Mouse (Mus musculus): ENCODE results near the gene Ccdc33. TPM values are rescaled to one million over a fixed set of nuclear protein-coding genes. Genes with fewer than 3 reads are reported as not detected.

The Ccdc33 gene
- polyA plus RNA-seq, 1 experiment from 2014 or later, result 1.3 TPM

DNA sequence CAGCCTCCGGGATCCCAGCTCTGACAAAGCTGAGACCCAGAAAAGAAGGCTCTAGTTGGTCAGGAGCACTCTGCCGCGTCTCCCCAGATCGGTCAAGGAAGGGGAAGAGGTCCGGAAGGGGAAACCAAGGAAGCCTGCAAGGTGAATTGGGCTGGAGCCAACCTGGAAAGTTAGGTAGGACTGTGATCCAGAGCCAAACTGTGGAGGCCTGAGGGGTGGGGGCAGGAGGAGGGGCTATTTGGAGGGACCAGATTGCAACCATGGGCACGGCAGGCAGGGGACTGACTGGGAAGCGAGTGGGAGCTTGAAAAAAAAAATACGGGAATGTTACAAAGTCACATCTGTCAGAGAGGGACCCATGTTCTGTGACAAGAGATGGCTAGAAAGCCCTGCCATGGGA, 10.9 kb upstream of the Ccdc33 start:
- Histone ChIP-seq H3K27ac (replicated peaks) (peak overlapping the region; percentile 39; the same call in 1 of the 2 replicates), H3K9ac (no peak overlapping the region), H3K4me1 (peaks cover 43% of the 10 kb centered on the region), H3K36me3 (no peaks in the 10 kb centered on the region), H3K4me3 (replicated peaks) (no peak overlapping the region), H3K27me3 (peaks cover 5% of the 10 kb centered on the region; the same call in 1 of the 2 replicates), H3K4me2 (replicated peaks) (peak overlapping the region; percentile 30; the same call in 1 of the 2 replicates), H3K9me3 (replicated peaks) (no peaks in the 10 kb centered on the region)
- ATAC-seq (ENCODE audit: insufficient number of reproducible peaks, low FRiP score, low TSS enrichment, low read depth), result no peak
- 11% methylated on average over 8 of the region's 8 CpGs for WGBS

- Histone ChIP-seq H3K4me2 (replicated peaks) (peak overlapping the region; percentile 30; the same call in 1 of the 2 replicates), H3K36me3 (no peaks in the 10 kb centered on the region), H3K4me3 (replicated peaks) (no peak overlapping the region), H3K27ac (replicated peaks) (peak overlapping the region; percentile 39; the same call in 1 of the 2 replicates), H3K9ac (no peak overlapping the region), H3K9me3 (replicated peaks) (no peaks in the 10 kb centered on the region), H3K4me1 (peaks cover 38% of the 10 kb centered on the region), H3K27me3 (peaks cover 5% of the 10 kb centered on the region; the same call in 1 of the 2 replicates)
- WGBS, result 5% methylated on average over 13 of the region's 13 CpGs
- ATAC-seq (ENCODE audit: insufficient number of reproducible peaks, low FRiP score, low TSS enrichment, low read depth), result peak; percentile 56; the same call in 1 of the 2 replicates
These were observed 10.3 kb upstream of the Ccdc33 start for GRCm38 (mm10) chr9:58128926-58129413.

DNA sequence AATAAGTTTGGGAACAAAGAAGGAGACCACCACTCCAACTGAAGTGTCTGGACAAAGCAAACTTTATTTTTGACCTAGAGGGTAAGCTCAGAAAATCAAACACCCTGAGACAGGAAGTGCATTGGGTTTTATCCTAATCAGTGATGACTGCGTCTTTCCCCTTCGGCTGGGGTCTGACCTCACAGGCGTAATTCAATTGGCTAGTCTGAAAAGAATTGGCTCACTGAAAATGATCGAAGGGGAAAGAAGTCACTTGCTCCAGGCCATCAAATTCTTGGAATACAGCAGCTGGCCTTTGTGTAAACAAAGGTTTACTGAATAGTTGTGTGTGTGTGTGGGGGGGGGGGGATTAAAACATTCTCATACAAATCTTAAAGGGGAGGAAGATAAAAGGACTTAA, 7.2 kb upstream of the Ccdc33 start:
- Histone ChIP-seq H3K4me2 (replicated peaks) (no peak overlapping the region), H3K4me3 (replicated peaks) (no peak overlapping the region), H3K27ac (replicated peaks) (no peak overlapping the region), H3K27me3 (no peaks in the 10 kb centered on the region), H3K9ac (no peak overlapping the region), H3K4me1 (peaks cover 20% of the 10 kb centered on the region), H3K9me3 (replicated peaks) (no peaks in the 10 kb centered on the region), H3K36me3 (no peaks in the 10 kb centered on the region)
- WGBS, result 23% methylated on average over 4 of the region's 4 CpGs
- ATAC-seq (ENCODE audit: insufficient number of reproducible peaks, low FRiP score, low TSS enrichment, low read depth), result no peak

- Histone ChIP-seq H3K4me3 (replicated peaks) (no peak overlapping the region), H3K4me1 (peaks cover 18% of the 10 kb centered on the region), H3K9me3 (replicated peaks) (no peaks in the 10 kb centered on the region), H3K27ac (replicated peaks) (no peak overlapping the region), H3K9ac (no peak overlapping the region), H3K36me3 (no peaks in the 10 kb centered on the region), H3K4me2 (replicated peaks) (no peak overlapping the region), H3K27me3 (no peaks in the 10 kb centered on the region)
- ATAC-seq (ENCODE audit: insufficient number of reproducible peaks, low FRiP score, low TSS enrichment, low read depth), result no peak
- 38% methylated on average over 3 of the region's 3 CpGs for WGBS
These were observed 6.5 kb upstream of the Ccdc33 start for GRCm38 (mm10) chr9:58125085-58125484.

- H3K4me3 ChIP-seq (replicated peaks), result no peak overlapping the region
- peaks cover 40% of the 10 kb centered on the region for H3K4me1 ChIP-seq
- no peaks in the 10 kb centered on the region for H3K36me3 ChIP-seq
- H3K4me2 ChIP-seq (replicated peaks), result no peak overlapping the region
- no peak overlapping the region for H3K9ac ChIP-seq
- 0 out of 2 replicates have a peak, but pooled peaks have one; percentile 13 for ATAC-seq (ENCODE audit: insufficient number of reproducible peaks, low FRiP score, low TSS enrichment, low read depth)
- H3K27me3 ChIP-seq, result peaks cover 15% of the 10 kb centered on the region
- H3K27ac ChIP-seq (replicated peaks), result no peak overlapping the region
- no peaks in the 10 kb centered on the region for H3K9me3 ChIP-seq (replicated peaks)
- 47% methylated on average over 7 of the region's 7 CpGs for WGBS
These were observed 2.5 kb downstream of the Ccdc33 start for GRCm38 (mm10) chr9:58116024-58116651.

- Histone ChIP-seq H3K9me3 (replicated peaks) (no peaks in the 10 kb centered on the region), H3K27ac (replicated peaks) (no peak overlapping the region), H3K4me3 (replicated peaks) (no peak overlapping the region), H3K36me3 (no peaks in the 10 kb centered on the region), H3K9ac (no peak overlapping the region), H3K27me3 (peaks cover 15% of the 10 kb centered on the region), H3K4me2 (replicated peaks) (no peak overlapping the region), H3K4me1 (peaks cover 40% of the 10 kb centered on the region)
- WGBS, result 29% methylated on average over 7 of the region's 7 CpGs
- no peak for ATAC-seq (ENCODE audit: insufficient number of reproducible peaks, low FRiP score, low TSS enrichment, low read depth)
These were observed 3.2 kb downstream of the Ccdc33 start for GRCm38 (mm10) chr9:58115297-58115925.

DNA sequence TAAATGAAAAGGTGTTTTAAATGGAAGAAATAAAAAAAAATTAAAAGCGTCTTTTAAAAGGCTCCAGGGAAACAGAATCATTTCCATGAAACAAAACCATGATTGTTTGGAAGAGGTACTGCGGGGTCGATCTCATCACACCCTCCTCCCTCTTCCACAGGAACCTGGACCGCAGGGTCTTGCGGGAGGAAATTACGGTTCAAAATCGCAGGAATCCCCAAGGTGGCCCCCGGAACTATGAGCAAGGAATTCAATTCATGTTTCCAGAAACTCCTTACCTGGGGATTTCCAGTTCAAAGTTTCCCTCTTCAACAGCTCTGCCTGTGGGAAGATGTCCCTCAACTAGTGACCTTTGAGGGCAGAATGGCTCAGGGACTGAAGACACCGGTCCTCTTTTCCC, 4.6 kb downstream of the Ccdc33 start:
- Histone ChIP-seq H3K4me1 (peaks cover 40% of the 10 kb centered on the region), H3K9me3 (replicated peaks) (no peaks in the 10 kb centered on the region), H3K9ac (no peak overlapping the region), H3K4me2 (replicated peaks) (peak overlapping the region; percentile 42; the same call in 1 of the 2 replicates), H3K4me3 (replicated peaks) (no peak overlapping the region), H3K36me3 (no peaks in the 10 kb centered on the region), H3K27ac (replicated peaks) (no peak overlapping the region), H3K27me3 (peaks cover 15% of the 10 kb centered on the region)
- WGBS, result 10% methylated on average over 9 of the region's 9 CpGs
- no peak for ATAC-seq (ENCODE audit: insufficient number of reproducible peaks, low FRiP score, low TSS enrichment, low read depth)

DNA sequence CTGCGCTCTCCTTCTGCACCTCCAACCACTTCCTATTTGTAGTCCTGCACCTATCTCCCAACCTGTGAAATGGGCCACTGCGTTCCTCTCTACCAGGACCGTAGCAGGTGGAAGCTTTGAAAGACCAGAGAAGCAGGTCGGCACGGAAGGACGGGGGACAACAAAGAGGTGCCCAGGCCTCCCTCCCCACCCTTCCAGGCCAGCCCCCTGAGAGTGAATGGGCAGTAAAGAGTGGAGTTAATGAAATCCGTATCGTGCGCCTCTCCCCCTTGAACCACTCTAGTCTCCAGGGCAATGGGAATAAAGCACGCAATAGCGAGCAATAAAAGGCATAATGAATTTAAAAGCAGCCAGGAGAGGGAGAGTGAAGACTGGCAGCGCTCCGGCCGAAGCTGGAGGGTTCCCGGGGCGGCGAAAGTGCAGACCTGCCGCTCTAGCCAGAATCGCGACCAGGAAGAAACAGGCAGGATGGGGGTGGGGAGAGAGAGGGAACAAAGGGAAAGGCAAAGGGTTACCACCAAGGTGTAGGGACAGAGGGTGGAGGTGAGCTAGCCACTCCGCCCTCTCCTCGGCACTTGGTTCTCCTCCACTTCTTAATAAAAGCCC, 5.2 kb downstream of the Ccdc33 start:
- H3K4me3 ChIP-seq (replicated peaks), result peak overlapping the region; percentile 19
- peak overlapping the region; percentile 42 for H3K4me2 ChIP-seq (replicated peaks)
- H3K9ac ChIP-seq, result 0 out of 2 replicates have a peak overlapping the region, but pooled peaks have one; percentile 7
- H3K4me1 ChIP-seq, result peaks cover 37% of the 10 kb centered on the region
- no peaks in the 10 kb centered on the region for H3K36me3 ChIP-seq
- H3K27me3 ChIP-seq, result peaks cover 15% of the 10 kb centered on the region
- 5% methylated on average over 22 of the region's 22 CpGs for WGBS
- ATAC-seq (ENCODE audit: insufficient number of reproducible peaks, low FRiP score, low TSS enrichment, low read depth), result no peak
- H3K9me3 ChIP-seq (replicated peaks), result no peaks in the 10 kb centered on the region
- H3K27ac ChIP-seq (replicated peaks), result no peak overlapping the region

- 14% methylated on average over 6 of the region's 6 CpGs for WGBS
- Histone ChIP-seq H3K9me3 (replicated peaks) (no peaks in the 10 kb centered on the region), H3K27ac (replicated peaks) (no peak overlapping the region), H3K27me3 (peaks cover 15% of the 10 kb centered on the region), H3K36me3 (no peaks in the 10 kb centered on the region), H3K4me3 (replicated peaks) (no peak overlapping the region; the same call in 1 of the 2 replicates), H3K4me2 (replicated peaks) (peak overlapping the region; percentile 42; the same call in 1 of the 2 replicates), H3K9ac (0 out of 2 replicates have a peak overlapping the region, but pooled peaks have one; percentile 7), H3K4me1 (peaks cover 37% of the 10 kb centered on the region)
- 0 out of 2 replicates have a peak, but pooled peaks have one; percentile 26 for ATAC-seq (ENCODE audit: insufficient number of reproducible peaks, low FRiP score, low TSS enrichment, low read depth)
These were observed 5.8 kb downstream of the Ccdc33 start for GRCm38 (mm10) chr9:58112866-58113278.

GRCm38 (mm10) chr9:58112321-58112751, 6.3 kb downstream of the Ccdc33 start:
- 21% methylated on average over 6 of the region's 6 CpGs for WGBS
- no peak overlapping the region for H3K4me2 ChIP-seq (replicated peaks)
- no peaks in the 10 kb centered on the region for H3K36me3 ChIP-seq
- no peaks in the 10 kb centered on the region for H3K9me3 ChIP-seq (replicated peaks)
- H3K4me3 ChIP-seq (replicated peaks), result no peak overlapping the region
- ATAC-seq (ENCODE audit: insufficient number of reproducible peaks, low FRiP score, low TSS enrichment, low read depth), result peak; percentile 72; the same call in 1 of the 2 replicates
- H3K27me3 ChIP-seq, result peaks cover 15% of the 10 kb centered on the region
- H3K9ac ChIP-seq, result no peak overlapping the region
- no peak overlapping the region for H3K27ac ChIP-seq (replicated peaks)
- H3K4me1 ChIP-seq, result peaks cover 42% of the 10 kb centered on the region

DNA sequence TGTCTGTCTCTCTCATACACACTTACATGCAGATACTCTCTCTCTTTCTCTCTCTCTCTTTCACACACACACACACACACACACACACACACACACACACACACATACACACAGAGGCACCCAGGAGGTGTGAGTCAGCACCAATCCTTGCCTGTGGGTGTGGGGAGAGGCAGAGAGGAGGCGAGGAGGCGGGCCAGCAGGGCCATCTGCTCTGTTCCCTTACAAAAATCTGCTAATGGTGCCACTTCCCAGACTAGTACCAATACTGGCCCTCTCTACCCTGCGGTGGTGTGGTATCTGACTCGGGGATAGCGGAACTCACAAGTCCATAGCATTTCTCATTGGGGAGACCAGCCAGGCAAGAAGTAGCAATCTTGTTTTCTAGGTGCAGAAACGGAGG, 7.2 kb downstream of the Ccdc33 start:
- no peak for ATAC-seq (ENCODE audit: insufficient number of reproducible peaks, low FRiP score, low TSS enrichment, low read depth)
- peaks cover 43% of the 10 kb centered on the region for H3K4me1 ChIP-seq
- H3K36me3 ChIP-seq, result no peaks in the 10 kb centered on the region
- no peaks in the 10 kb centered on the region for H3K9me3 ChIP-seq (replicated peaks)
- no peak overlapping the region for H3K9ac ChIP-seq
- no peak overlapping the region for H3K4me3 ChIP-seq (replicated peaks)
- H3K27me3 ChIP-seq, result peaks cover 15% of the 10 kb centered on the region
- H3K27ac ChIP-seq (replicated peaks), result no peak overlapping the region
- 60% methylated on average over 6 of the region's 6 CpGs for WGBS
- no peak overlapping the region for H3K4me2 ChIP-seq (replicated peaks)

Measured in embryonic facial prominence, embryonic 15.5 days (tissue).